17 mouse cellular contexts compared by ENCODE assay signal in the genomic region with DNA sequence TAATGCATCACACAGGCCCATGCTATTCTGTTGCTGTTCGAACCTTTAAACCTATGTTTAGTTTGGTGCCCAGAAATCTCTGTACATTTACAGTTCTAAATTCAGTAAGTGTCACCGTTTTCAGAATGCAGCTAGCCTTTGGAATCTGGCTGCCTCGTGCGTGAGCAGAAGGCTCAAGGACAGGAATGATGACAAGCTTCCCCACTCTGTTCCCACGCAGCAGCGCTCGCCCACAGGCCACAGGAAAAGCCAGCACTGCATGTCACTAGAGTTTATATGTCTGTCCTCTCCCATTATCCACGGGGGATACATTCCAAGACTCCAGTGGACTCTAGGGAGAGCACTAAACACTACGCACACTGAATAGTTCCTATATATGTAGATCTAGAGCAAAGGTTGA.
DNase-seq lines count a peak whose midpoint lies in the region; ATAC-seq and TF ChIP-seq lines count a peak whose summit lies in the region.
"Had no signal": no experiment of that assay in that cellular context is flagged by ENCODE, and none has a peak within 500 bp of the region (broad histone marks: within the 10 kb centered on the region; RNA-seq: fewer than 3 reads in every experiment).

No protein-coding gene starts in this region.

- 79% methylated on average over 9 of the region's 9 CpGs for WGBS in forebrain, postnatal 0 days
- 91% methylated on average over 9 of the region's 9 CpGs for WGBS in forebrain, embryonic 15.5 days
- 57% methylated on average over 9 of the region's 9 CpGs for WGBS in liver, postnatal 0 days (ENCODE audit: insufficient replicate concordance)

- H3K27ac ChIP-seq in forebrain, postnatal 0 days (ENCODE audit: low read depth, low read length): no peak overlapping the region
- H3K27ac ChIP-seq in forebrain, embryonic 15.5 days (replicated peaks): no peak overlapping the region
- peak overlapping the region; percentile 36 for H3K27ac ChIP-seq in liver, postnatal 0 days (ENCODE audit: low read depth)
- H3K27ac ChIP-seq: midbrain, embryonic 15.5 days; neural tube, embryonic 12.5 days had no signal

- TF ChIP-seq EP300 in liver, postnatal 0 days (IDR thresholded peaks at IDR 0.05; ENCODE audit: low read depth): no peak

- no peak for DNase-seq in forebrain, postnatal 0 days
- DNase-seq in liver, postnatal 0 days: no peak
- DNase-seq in liver (no peak), adipocyte (ENCODE audit: low spot score) (no peak)
- peak; percentile 62 to 81 for DNase-seq in left cerebral cortex, adult 18-20 months (ENCODE audit: low spot score in 2 of 2)
- DNase-seq in right cerebral cortex, postnatal 36 days (ENCODE audit: low spot score in 2 of 2): peak; percentile 58 to 72
- DNase-seq: adrenal gland, adult 8-10 months; heart, postnatal 36 days; kidney, adult 11 months; kidney, postnatal 14 days; thymus, postnatal 4 days had no signal

- no peaks in the 10 kb centered on the region for H3K36me3 ChIP-seq in forebrain, postnatal 0 days (ENCODE audit: insufficient read depth)
- no peaks in the 10 kb centered on the region for H3K36me3 ChIP-seq in forebrain, embryonic 15.5 days
- no peaks in the 10 kb centered on the region for H3K36me3 ChIP-seq in liver, postnatal 0 days (replicated peaks; ENCODE audit: insufficient read depth, low read length)
- H3K36me3 ChIP-seq: heart, embryonic 12.5 days; midbrain, embryonic 15.5 days; neural tube, embryonic 12.5 days had no signal

- no peaks in the 10 kb centered on the region for H3K9me3 ChIP-seq in forebrain, postnatal 0 days (ENCODE audit: low read length)
- H3K9me3 ChIP-seq in forebrain, embryonic 15.5 days: no peaks in the 10 kb centered on the region
- no peaks in the 10 kb centered on the region for H3K9me3 ChIP-seq in liver, postnatal 0 days (ENCODE audit: low read length)
- H3K9me3 ChIP-seq: heart, embryonic 12.5 days; midbrain, embryonic 15.5 days; neural tube, embryonic 12.5 days had no signal

- H3K4me1 ChIP-seq in forebrain, postnatal 0 days (ENCODE audit: insufficient read depth): peaks cover 6% of the 10 kb centered on the region; the same call in 1 of the 2 replicates
- peaks cover 3% of the 10 kb centered on the region for H3K4me1 ChIP-seq in forebrain, embryonic 15.5 days
- peaks cover 6% of the 10 kb centered on the region; the same call in 1 of the 2 replicates for H3K4me1 ChIP-seq in liver, postnatal 0 days (ENCODE audit: insufficient read depth)
- H3K4me1 ChIP-seq: neural tube, embryonic 12.5 days had no signal

- H3K27me3 ChIP-seq in forebrain, postnatal 0 days (ENCODE audit: insufficient read depth, low read length): no peaks in the 10 kb centered on the region
- H3K27me3 ChIP-seq in forebrain, embryonic 15.5 days: no peaks in the 10 kb centered on the region
- no peaks in the 10 kb centered on the region for H3K27me3 ChIP-seq in liver, postnatal 0 days (ENCODE audit: insufficient read depth, low read length)
- H3K27me3 ChIP-seq: heart, embryonic 12.5 days; midbrain, embryonic 15.5 days; neural tube, embryonic 12.5 days had no signal

- no peak overlapping the region for H3K4me2 ChIP-seq in forebrain, postnatal 0 days (ENCODE audit: low read depth)
- no peak overlapping the region for H3K4me2 ChIP-seq in forebrain, embryonic 15.5 days (replicated peaks)
- H3K4me2 ChIP-seq in liver, postnatal 0 days (ENCODE audit: low read depth, low read length): no peak overlapping the region
- H3K4me2 ChIP-seq: heart, embryonic 12.5 days; midbrain, embryonic 15.5 days; neural tube, embryonic 12.5 days had no signal

- TF ChIP-seq CTCF in forebrain, postnatal 0 days (IDR thresholded peaks at IDR 0.05; ENCODE audit: low read depth): no peak
- no peak for TF ChIP-seq CTCF in liver, postnatal 0 days (IDR thresholded peaks at IDR 0.05; ENCODE audit: low read depth)

- ATAC-seq in forebrain, postnatal 0 days: peak; percentile 53
- ATAC-seq in forebrain, embryonic 15.5 days (replicated peaks): no peak
- no peak for ATAC-seq in liver, postnatal 0 days
- ATAC-seq: forebrain, embryonic 14.5 days; hindbrain, embryonic 16.5 days; midbrain, embryonic 15.5 days had no signal

- H3K4me3 ChIP-seq in forebrain, postnatal 0 days (ENCODE audit: low read depth, low read length): no peak overlapping the region
- no peak overlapping the region for H3K4me3 ChIP-seq in forebrain, embryonic 15.5 days
- no peak overlapping the region for H3K4me3 ChIP-seq in liver, postnatal 0 days (ENCODE audit: low read depth, low read length)
- H3K4me3 ChIP-seq: heart, embryonic 12.5 days; midbrain, embryonic 15.5 days; neural tube, embryonic 12.5 days had no signal

- no peak overlapping the region for H3K9ac ChIP-seq in forebrain, postnatal 0 days
- no peak overlapping the region for H3K9ac ChIP-seq in forebrain, embryonic 15.5 days (replicated peaks)
- no peak overlapping the region for H3K9ac ChIP-seq in liver, postnatal 0 days (replicated peaks)
- H3K9ac ChIP-seq: heart, embryonic 12.5 days; midbrain, embryonic 15.5 days; neural tube, embryonic 12.5 days had no signal

Comparison
In these comparisons a context has a peak if more than half of its experiments do, and no peak if none do; other contexts are left out.
1. DNase-seq: peak in left cerebral cortex, adult 18-20 months (2 of 2) and right cerebral cortex, postnatal 36 days (2 of 2); none in forebrain, postnatal 0 days (single experiment), liver, postnatal 0 days (single experiment), liver (single experiment) and adipocyte (single experiment).